Mouse (Mus musculus) ES-E14 (cell line): ENCODE data around the gene Uggt1. TPM values are rescaled to one million over a fixed set of nuclear protein-coding genes. Genes with fewer than 3 reads are reported as not detected.

Experiments
- DNase-seq: peaks from one replicate; pipeline ENCODE4 v3.0.0-alpha.2; 2013; ENCODE audit warnings: low read depth, low spot score
- H3K27ac ChIP-seq: 2 replicates; pipeline ENCODE4 v1.5.1; 2012; ENCODE audit warnings: low read depth, mild to moderate bottlenecking, low read length, moderate library complexity, mixed read lengths; ENCODE audit not compliant: poor library complexity, insufficient read depth, severe bottlenecking
- H3K36me3 ChIP-seq: 2 replicates; pipeline ENCODE4 v1.6.1; 2012; ENCODE audit warnings: mild to moderate bottlenecking, low read length, moderate library complexity, mixed read lengths; ENCODE audit not compliant: control insufficient read depth, poor library complexity, insufficient read depth, severe bottlenecking
- H3K4me1 ChIP-seq, 2 experiments: fragments of 150-350 bp in 1 of 2; sonication (generic) in 1 of 2; 2 replicates each; pipeline ENCODE4 v1.6.1; 2012; ENCODE audit warnings: low read length in 2 of 2, mild to moderate bottlenecking in 1 of 2, mixed read lengths in 1 of 2; ENCODE audit not compliant: control insufficient read depth in 2 of 2, insufficient read depth in 2 of 2, poor library complexity in 1 of 2
- H3K4me3 ChIP-seq, 2 experiments: fragments of 150-350 bp in 1 of 2; sonication (generic) in 1 of 2; 2 replicates each; pipeline ENCODE4 v1.5.1; 2012; ENCODE audit warnings: low read length in 2 of 2, low read depth in 1 of 2, mild to moderate bottlenecking in 1 of 2, mixed read lengths in 1 of 2; ENCODE audit not compliant: insufficient read depth in 1 of 2, poor library complexity in 1 of 2, severe bottlenecking in 1 of 2
- H3K9ac ChIP-seq: 2 replicates; pipeline ENCODE4 v1.6.1; 2012; ENCODE audit warnings: low read depth, mild to moderate bottlenecking, low read length, mixed read lengths; ENCODE audit not compliant: poor library complexity, insufficient read depth, severe bottlenecking
- H3K9me3 ChIP-seq: fragments of 150-350 bp; sonication (generic); 2 replicates; pipeline ENCODE4 v1.6.1; 2012; ENCODE audit warnings: low read depth, mild to moderate bottlenecking, low read length; ENCODE audit not compliant: control insufficient read depth, insufficient read depth
- CHD2 ChIP-seq: IDR thresholded peaks from 2 replicates; pipeline ENCODE4 v1.6.1; 2014; ENCODE audit warnings: mild to moderate bottlenecking, low read depth, low read length, inconsistent platforms
- HCFC1 ChIP-seq: IDR thresholded peaks from 2 replicates; pipeline ENCODE4 v1.6.1; 2012; ENCODE audit warnings: low read length, inconsistent platforms, borderline replicate concordance; ENCODE audit not compliant: insufficient read depth
- MAFK ChIP-seq: IDR thresholded peaks from 2 replicates; pipeline ENCODE4 v1.6.1; 2014; ENCODE audit warnings: mild to moderate bottlenecking, low read depth, low read length, inconsistent platforms; ENCODE audit not compliant: insufficient read depth
- ZC3H11A ChIP-seq: IDR thresholded peaks from 2 replicates; pipeline ENCODE4 v1.6.1; 2012; ENCODE audit warnings: low read depth, mild to moderate bottlenecking, inconsistent platforms, low read length, borderline replicate concordance
- ZNF384 ChIP-seq: IDR thresholded peaks from 2 replicates; pipeline ENCODE4 v1.6.1; 2012; ENCODE audit warnings: low read depth, low read length, inconsistent platforms
- in situ Hi-C, 2 experiments: fragments of 600-800 bp; cut with MboI; formaldehyde crosslinking; loops; one replicate each; pipeline ENCODE4 v1.15.1; 2025; ENCODE audit warnings: low sequenced_read_pairs in 2 of 2, inconsistent platforms in 1 of 2; ENCODE audit not compliant: unreplicated experiment in 2 of 2
- total RNA-seq: library from RNA; depleted of rRNA; stranded (reverse); fragments of 300-350 nt; gene quantifications from 2 replicates; pipeline ENCODE4 v1.2.3, GENCODE M21; 2012

Gene Uggt1
- total RNA-seq, 1 experiment = 136 TPM

DNA sequence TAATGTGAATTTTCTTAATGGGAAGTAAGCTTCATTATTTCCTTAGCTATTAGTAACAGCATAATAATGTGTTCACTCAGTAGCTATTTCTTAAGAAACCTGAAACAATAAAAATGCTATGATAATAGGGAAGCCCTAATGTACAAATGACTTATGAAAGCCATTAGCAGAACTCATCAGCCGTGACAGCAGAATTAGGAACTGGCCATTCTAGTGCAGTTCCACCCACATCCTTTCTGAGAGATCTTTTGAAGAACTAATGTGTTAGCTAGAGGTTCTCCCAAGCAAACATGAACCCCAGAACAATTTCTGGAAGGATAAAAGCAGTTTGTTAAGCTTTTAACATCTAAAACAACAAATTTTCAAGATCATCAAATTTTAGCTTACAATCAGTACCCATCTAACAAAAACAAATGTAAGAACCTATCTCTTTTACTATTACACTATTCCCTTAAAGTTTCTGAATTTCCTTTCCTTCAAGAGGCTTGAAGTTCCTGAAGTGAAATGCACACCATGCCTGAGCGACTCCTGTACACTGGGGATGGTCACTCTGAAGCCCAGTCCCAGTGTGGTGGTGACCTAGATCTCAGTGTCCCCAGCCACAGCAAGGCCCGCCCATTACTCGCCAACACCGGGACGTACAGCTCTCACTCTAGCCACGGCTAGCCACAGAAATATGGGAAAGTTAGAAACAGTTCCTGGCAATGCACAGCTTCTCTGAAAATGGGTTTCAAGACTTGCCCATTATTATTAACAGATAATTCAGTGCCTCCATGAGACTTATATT is 13.4 kb downstream of the Uggt1 start:
- H3K4me3 ChIP-seq = no peak overlapping the region
- H3K9me3 ChIP-seq = no peaks in the 10 kb centered on the region
- H3K9ac ChIP-seq = no peak overlapping the region
- no peaks in the 10 kb centered on the region for H3K4me1 ChIP-seq
- H3K27ac ChIP-seq = no peak overlapping the region
- no peak for TF ChIP-seq CHD2
- TF ChIP-seq ZNF384 = no peak
- peaks cover 21% of the 10 kb centered on the region for H3K36me3 ChIP-seq
- in situ Hi-C loops = no loop called here
- no peak for DNase-seq

DNA sequence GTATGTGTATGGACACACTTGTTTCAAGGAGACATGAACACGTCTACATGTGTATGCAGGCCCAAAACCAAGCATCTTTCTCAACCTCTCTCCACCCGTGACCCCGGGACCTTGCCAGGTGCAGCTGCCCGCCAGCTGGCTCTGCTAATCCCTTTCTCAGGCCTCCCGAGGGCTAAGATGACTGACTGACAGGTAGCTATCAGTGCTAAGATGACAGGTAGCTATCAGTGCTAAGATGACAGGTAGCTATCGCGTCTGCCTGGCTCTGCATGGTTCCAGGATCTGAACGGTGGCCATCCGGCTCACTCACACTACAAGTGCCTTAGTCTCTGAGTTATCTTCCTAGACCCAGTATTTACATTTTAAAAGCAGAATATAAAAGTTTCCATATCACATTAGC is 16.1 kb downstream of the Uggt1 start:
- no peak for DNase-seq
- in situ Hi-C loops = no loop called here
- H3K27ac ChIP-seq = peak overlapping the region; percentile 40; the same call in 1 of the 2 replicates

DNA sequence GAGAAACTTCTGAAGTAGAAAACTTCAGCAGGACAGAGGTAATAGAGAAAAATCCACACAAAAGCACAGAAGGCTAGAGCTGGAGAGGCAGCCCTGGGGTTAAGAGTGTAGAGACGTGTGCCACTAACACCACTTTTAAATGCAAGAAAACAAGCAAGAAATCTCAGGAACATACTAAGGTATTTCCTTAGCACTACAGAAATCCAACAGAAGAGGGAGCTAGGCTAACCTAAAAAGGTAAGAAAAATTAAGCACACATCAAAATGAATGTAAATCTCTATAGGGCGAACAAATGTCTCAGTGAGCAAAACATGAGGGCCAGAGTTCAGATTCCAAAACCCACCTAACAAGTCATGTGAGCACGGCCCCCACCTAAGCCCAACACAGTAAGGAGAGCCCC is 19.9 kb downstream of the Uggt1 start:
- Histone ChIP-seq H3K4me3 (no peak overlapping the region), H3K9me3 (no peaks in the 10 kb centered on the region), H3K27ac (no peak overlapping the region), H3K36me3 (peaks cover 19% of the 10 kb centered on the region), H3K9ac (no peak overlapping the region), H3K4me1 (no peaks in the 10 kb centered on the region)
- TF ChIP-seq CHD2 (no peak), HCFC1 (no peak)
- in situ Hi-C loops = no loop called here
- no peak for DNase-seq

More for the DNA sequence above, 16.1 kb downstream of the Uggt1 start:
- no peaks in the 10 kb centered on the region for H3K4me1 ChIP-seq
- H3K9ac ChIP-seq = no peak overlapping the region
- TF ChIP-seq ZNF384 = no peak
- H3K36me3 ChIP-seq = peaks cover 18% of the 10 kb centered on the region
- no peaks in the 10 kb centered on the region for H3K9me3 ChIP-seq
- no peak overlapping the region for H3K4me3 ChIP-seq

DNA sequence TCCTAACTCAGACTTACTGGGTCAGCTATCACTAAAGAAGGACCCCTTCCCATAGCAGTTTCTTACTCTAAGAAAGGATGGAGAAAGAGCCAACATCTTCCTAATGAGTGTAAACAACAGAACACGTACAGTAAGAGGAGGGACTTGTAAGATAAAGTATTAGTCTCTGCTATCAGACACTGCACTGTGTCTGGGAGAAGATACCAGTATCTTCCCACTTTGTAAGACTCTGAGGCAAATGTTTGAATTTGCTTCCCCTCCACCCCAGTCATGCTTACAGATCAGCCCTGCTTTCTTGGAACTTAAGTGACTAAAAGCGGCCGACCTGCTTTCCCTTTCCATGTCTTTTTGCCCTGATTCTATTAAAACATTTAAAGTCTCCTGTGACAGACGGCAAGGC is 30.2 kb downstream of the Uggt1 start:
- no peak overlapping the region for H3K4me3 ChIP-seq
- DNase-seq = no peak
- H3K9me3 ChIP-seq = no peaks in the 10 kb centered on the region
- in situ Hi-C loops = no loop called here
- no peak for TF ChIP-seq ZC3H11A
- TF ChIP-seq HCFC1 = no peak
- TF ChIP-seq MAFK = no peak
- no peak for TF ChIP-seq ZNF384
- no peak for TF ChIP-seq CHD2
- no peak overlapping the region for H3K27ac ChIP-seq
- no peaks in the 10 kb centered on the region for H3K4me1 ChIP-seq
- peaks cover 10% of the 10 kb centered on the region for H3K36me3 ChIP-seq
- no peak overlapping the region for H3K9ac ChIP-seq

DNA sequence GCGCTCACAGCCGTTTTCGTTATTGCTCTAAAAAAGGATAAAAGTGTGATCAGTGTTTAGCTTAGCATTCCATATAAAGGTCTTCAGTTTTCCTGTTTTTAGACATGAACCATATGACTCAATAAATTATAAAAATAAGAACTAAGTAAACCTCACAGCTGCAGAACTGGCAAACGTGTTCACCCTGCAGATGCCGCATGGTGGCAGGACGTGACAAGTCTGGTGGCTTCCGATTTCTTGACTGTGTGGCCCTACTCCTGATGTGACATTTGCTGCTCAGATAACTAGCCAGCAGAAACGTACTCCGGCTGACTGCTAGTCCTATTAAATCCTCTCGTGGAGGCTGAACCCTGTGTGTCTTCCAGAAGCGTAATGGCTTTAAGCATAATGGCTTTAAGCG is 42.8 kb downstream of the Uggt1 start:
- no peaks in the 10 kb centered on the region for H3K4me1 ChIP-seq
- peaks cover 12% of the 10 kb centered on the region for H3K36me3 ChIP-seq
- in situ Hi-C loops = no loop called here
- H3K9me3 ChIP-seq = no peaks in the 10 kb centered on the region
- no peak overlapping the region for H3K4me3 ChIP-seq
- H3K27ac ChIP-seq = no peak overlapping the region
- DNase-seq = no peak
- TF ChIP-seq ZC3H11A (no peak), HCFC1 (no peak), ZNF384 (no peak), CHD2 (no peak), MAFK (no peak)
- no peak overlapping the region for H3K9ac ChIP-seq
